Mouse (Mus musculus) liver, embryonic 18 days (tissue): Measurements from ENCODE around the gene Ndufb2. TPM values are rescaled to one million over a fixed set of nuclear protein-coding genes. Genes with fewer than 3 reads are reported as not detected.

Experiments used
- polyA plus RNA-seq: library from polyadenylated mRNA; depleted of rRNA; stranded (reverse); fragments of >200 nt; gene quantifications from 2 replicates; pipeline ENCODE4 v1.2.3, GENCODE M21; 2012; rRNA removed

Gene Ndufb2
- 120 and 131 TPM in 2 replicates for polyA plus RNA-seq

GRCm38 (mm10) chr6:39592401-39593214 is at the start of gene Ndufb2:
Gene Ndufb2 (plus strand): TSS chr6:39592574.

GRCm38 (mm10) chr6:39557723-39558261 is 34.6 kb upstream of the Ndufb2 start, which contains the start of gene Dennd2a:
Gene Dennd2a (minus strand): TSS chr6:39557867.

DNA sequence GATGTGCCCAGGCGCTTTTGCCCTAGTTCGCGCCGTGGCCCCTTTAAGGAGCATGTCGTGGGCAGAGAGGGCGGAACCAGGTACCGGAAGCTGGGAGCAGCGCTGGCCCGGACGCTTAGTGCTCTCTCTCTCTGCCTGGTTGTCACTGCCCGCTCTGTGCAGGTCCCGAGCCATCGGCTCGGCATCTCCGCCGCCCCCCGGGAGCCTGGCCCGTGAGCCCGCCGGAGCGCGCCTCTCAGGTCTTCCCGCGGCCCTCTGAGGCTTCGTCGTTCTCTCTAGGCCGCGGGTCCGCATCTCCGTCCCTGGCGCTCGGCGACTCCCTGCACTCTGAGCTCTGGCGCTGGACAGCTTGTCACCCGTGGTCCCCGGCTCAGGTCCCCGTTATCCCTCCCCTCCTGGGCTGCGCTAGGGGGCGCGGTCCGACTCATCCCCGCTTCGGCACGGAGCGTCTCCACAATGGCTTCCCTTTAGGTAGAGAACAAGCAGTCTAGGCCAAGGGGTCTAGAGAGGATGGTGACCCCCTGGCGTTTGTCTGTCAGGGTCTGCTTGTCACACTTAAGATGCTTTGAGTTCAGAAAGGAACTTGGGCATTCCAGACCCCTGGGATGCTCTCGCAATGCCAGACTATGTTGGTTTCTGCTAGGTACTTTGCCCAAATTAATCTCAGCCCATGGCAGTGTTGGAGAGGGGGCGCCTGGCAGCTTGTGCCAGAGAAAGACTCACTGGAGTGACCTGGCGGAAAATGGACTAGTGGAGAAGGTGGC is 18.4 kb upstream of the Ndufb2 start, which contains the start of gene Adck2:
TSS of gene Adck2 (plus strand) at position 83 of the 764 bp plus-strand sequence.

DNA sequence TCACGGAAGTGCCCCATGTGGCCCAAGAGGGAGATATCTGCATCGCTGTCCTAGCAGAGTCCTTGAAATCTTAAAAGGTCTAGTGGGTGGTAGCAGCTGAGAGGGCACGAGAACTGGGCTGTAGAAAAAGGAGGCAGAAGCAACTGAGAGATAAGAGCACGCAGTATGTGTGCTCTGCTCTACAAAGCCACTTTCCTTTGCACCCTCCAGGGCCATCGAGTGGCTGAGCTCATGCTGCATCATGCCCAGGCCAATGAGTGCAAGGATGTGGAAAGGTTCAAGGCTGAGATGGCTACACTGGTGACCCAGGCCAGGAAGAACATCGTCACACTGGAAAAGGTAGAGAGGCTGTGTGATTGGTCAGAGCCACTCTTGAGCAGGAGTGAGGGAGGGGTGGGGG is 6.9 kb upstream of the Ndufb2 start, which contains the start of gene Gm42420:
TSS of gene Gm42420 (plus strand) at position 237 of the 400 bp plus-strand sequence.

Other genes with a start within 250 kb of the Ndufb2 start
- gene Slc37a3, start 214.9 kb upstream of the Ndufb2 start, polyA plus RNA-seq, result 8.8 TPM in 2 replicates
- gene Rab19, start 211.4 kb upstream of the Ndufb2 start, polyA plus RNA-seq, result 0.32 and 0.43 TPM in 2 replicates
- gene Mkrn1, start 172.1 kb upstream of the Ndufb2 start, polyA plus RNA-seq, result 120 and 128 TPM in 2 replicates
- gene Dennd2a, start 34.7 kb upstream of the Ndufb2 start, polyA plus RNA-seq, result 2.2 and 2.6 TPM in 2 replicates
- 4.0 and 4.3 TPM in 2 replicates for gene Adck2, start 18.7 kb upstream of the Ndufb2 start, polyA plus RNA-seq
- 0.55 and 0.91 TPM in 2 replicates for gene Gm42420, start 6.8 kb upstream of the Ndufb2 start, polyA plus RNA-seq
- 3.1 and 3.7 TPM in 2 replicates for gene Braf, start 132.9 kb downstream of the Ndufb2 start, polyA plus RNA-seq
- 75.0 and 97.6 TPM in 2 replicates for gene Mrps33, start 218.4 kb downstream of the Ndufb2 start, polyA plus RNA-seq